Mouse (Mus musculus) retina, embryonic 14.5 days (tissue): ENCODE results near the gene Htr6.

ENCODE experiments used
- DNase-seq: peaks from one replicate; pipeline ENCODE4 v3.0.0-alpha.2; 2015; ENCODE audit warnings: low spot score

Htr6 gene

DNA sequence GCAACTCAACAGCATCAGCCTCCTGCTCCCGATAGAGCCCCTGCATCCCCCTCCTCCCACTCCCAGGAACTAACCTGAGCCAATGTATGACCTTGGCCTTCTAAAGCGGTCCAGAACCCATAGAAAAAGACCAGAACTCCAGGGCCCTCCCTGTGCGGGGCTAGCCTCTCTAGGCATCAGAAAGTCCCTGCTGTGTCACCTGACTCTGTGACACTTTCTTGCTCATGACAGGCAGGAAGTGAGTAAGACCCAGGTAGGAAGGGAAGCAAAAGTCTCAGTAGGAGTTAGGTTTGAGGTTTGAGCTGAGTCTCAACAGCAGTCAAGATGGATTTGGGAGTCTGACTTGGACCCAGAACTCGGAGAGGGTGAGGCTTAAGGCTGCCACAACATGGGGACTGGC lies 11.6 kb upstream of the Htr6 start:
- DNase-seq: no peak

DNA sequence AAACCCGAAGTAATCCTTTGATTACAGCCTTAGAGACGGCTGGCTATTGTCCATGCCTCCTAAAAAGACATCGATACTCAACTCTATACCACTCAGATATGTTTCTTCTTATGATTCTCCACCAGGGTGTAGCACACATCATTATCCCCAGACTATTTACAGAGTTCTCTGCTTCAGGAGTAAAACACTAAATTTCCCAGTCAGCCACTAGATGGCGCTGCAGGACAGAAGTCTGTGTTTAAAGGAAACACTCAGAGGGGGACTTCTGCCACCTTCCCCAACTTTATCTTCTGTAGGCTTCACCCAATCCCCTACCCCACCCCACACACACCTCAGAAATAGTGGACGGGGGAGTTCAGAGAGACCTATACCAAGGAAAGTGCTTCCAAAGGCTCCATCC lies 10.7 kb upstream of the Htr6 start:
- peak; percentile 97 for DNase-seq

GRCm38 (mm10) chr4:139085337-139085736 lies 10.0 kb upstream of the Htr6 start:
- no peak for DNase-seq

DNA sequence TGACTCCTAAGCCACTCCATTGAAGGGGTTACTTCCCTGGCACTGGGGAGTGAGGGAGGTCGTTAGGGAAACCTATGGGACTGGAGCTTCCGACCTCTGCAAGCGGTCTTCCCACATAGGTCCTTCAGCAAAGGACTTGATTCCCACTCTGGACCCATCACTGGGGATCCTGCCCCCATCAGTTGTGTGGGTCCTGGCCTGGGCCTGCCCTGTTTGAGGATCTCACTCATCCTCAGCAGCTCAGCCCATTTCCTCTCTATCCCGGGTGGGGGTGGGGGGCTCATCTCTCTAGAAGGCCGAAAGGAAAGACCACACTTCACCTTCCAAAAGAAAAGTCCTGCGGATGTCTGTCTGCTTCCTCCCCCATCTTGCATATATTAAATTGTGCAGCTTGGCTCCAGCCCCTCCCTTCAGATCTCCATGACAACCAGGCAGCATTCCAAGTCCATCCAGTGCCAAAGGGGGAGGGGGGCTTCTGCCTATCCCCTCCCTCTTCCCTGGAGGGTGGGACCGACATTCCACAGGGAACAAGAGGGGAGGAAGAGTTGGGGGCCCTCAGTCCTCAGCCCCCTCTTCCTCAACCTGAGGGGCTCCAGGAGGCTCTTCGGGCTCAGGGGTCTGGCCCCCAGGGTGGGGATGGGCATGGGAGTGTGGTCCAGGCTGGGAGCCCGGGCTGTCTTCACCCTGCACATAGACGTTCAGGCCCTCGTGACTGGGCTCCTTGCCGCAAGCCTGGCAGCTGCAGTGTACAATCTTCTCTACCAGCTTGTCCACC lies 7.6 kb upstream of the Htr6 start:
- no peak for DNase-seq

DNA sequence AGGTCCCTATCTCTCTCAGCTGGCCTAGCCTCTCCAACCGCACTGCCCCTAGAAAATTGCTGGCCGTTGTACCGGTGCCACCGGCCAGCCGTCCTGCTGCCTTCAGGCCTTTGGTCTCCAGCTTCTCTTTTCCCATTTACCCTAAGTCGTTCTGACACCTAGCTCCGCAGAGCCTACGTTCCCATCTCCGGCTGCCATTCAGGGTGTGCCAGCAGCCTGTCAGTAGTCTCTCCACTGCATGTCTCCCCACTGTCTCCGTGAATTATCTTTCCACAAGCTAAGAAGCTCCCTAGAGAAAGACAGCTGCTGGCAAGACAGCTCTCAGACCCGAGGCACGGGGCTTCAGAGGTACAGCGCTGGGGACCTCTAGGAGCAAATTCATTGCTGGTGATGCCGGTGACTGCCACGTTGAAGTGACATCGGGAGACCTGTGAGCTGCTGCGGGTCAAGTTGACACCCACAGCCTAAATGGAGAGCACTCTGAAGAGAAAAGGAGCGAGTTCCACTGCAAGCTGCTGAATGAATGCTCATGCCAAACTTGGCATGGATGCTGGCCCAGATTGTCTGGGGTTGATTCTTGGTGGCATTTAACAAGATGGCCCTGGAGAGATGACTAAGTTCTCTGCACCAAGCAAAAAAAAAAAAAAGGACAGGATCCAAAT lies 6.0 kb upstream of the Htr6 start:
- no peak for DNase-seq

GRCm38 (mm10) chr4:139080259-139080658 lies 4.9 kb upstream of the Htr6 start:
- no peak for DNase-seq

GRCm38 (mm10) chr4:139079439-139079838 lies 4.1 kb upstream of the Htr6 start:
- no peak for DNase-seq

DNA sequence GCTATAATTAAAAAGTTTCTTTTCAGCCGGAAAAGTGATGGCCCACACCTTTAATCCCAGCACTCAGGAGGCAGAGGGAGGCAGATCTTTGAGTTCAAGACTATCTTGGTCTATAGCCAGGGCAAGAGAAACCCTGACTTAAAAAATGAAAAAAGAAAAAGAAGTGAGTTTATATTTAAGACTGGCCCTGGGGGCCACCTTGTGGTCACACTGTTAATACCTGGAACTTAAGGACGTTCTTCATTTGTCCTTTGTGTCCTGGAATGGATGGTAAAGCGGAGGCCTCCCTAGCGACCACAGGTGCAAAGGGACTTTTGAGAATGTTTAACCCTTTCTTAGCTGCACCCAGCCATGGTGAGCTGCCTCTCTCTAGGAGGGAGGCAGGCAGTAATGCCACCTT lies 3.4 kb upstream of the Htr6 start:
- no peak for DNase-seq

DNA sequence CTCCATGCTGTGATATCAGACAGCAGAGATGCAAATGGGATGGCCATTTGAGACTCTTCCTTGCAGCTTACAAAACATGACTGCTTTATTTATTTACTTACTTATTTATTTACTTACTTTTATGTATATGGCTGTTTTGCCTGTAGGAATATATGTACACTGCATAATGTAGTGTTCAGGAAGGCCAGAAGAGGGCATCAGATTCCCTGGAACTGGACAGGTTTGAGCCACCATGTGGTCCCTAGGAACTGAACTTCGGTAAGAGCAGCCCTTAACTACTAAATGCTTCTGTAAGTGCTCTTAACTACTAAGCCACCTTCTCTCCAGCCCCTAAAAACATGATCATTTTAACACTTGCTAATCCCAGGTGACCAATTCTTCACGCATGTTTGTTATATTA lies 2.9 kb upstream of the Htr6 start:
- DNase-seq: peak; percentile 63

GRCm38 (mm10) chr4:139075915-139076314 lies 545 bp upstream of the Htr6 start:
- no peak for DNase-seq

GRCm38 (mm10) chr4:139074060-139074459 lies 1.3 kb downstream of the Htr6 start:
- no peak for DNase-seq

DNA sequence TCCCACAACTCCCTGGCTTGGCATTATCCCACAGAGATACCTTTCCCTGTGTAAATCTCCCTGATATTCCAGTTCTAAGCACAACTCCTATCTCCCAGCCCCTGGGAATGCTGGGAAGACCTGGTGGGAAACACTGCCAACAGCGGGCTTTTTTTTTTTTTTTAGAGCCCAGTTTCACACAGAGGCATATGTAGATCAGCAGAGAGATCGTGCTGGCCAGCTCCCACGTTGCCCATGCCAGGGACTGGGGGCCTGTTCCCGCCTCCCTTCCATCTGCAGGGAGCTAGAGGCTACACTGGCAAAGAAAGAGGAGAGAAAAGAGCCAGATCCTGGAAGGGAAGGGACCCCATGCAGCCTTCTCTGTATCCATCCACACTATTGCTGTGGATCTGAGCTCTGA lies 7.1 kb downstream of the Htr6 start:
- DNase-seq: no peak

GRCm38 (mm10) chr4:139064831-139065230 lies 10.5 kb downstream of the Htr6 start:
- no peak for DNase-seq

DNA sequence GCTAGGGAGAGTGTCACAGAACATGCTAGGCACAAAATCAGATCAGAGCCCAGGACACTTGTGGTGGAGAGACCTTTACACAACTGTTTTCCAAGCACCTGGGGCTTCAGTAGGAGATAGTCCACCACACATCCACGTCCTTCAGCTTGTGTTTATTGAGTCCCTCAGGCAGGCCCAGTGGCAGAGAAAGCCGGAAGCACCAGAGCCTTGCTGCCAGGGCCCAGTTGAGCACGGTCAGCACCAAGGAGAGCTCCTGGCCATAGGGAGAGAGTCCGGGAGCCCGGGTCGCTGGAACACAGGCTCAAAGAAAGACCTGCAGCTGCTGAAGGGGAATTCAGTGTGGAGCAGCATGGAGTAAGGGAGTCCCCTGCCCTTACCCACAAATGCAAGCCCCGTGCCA lies 15.8 kb downstream of the Htr6 start:
- DNase-seq: peak; percentile 64

- DNase-seq: no peak
These were observed 17.3 kb downstream of the Htr6 start for GRCm38 (mm10) chr4:139058029-139058428.

DNA sequence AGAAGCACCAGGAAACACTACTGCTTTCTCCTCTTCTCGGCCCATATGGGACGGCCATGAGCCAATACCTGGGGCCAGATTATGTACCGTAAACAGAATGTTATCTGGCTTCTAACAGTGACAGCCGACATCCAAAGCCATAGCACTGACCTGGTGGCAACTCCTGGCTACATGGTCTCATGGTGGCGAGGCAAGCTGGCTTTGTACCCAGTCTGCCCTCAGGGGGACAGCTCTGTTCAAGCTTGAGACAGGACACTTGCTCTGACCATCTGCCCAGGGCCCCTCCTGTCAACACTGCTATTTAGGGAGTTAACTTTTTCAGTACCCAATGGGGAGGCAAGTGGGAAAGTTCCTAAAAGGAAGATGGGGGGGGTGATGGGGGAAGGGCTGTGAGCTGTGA lies 18.1 kb downstream of the Htr6 start:
- DNase-seq: no peak

GRCm38 (mm10) chr4:139055744-139056143 lies 19.6 kb downstream of the Htr6 start:
- no peak for DNase-seq

DNA sequence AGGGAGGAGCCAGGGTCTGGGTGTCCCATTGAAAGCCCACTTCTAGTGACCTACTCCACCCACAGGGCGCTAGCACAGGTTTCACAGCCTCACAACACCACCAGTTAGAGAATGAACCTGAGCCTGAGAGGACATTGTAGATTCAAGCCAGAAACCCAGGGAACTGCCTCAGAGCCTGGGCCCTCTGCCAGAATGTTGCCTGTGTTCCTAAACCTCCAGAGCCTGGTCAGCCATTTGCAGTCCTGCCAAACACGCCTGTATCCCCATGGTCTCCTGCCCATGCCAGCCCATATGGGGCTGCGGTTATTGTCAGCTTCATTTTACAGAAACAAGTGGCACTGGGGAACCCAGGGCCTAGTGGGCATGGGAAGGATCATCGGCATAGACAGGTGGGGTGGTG lies 20.0 kb downstream of the Htr6 start:
- no peak for DNase-seq

DNA sequence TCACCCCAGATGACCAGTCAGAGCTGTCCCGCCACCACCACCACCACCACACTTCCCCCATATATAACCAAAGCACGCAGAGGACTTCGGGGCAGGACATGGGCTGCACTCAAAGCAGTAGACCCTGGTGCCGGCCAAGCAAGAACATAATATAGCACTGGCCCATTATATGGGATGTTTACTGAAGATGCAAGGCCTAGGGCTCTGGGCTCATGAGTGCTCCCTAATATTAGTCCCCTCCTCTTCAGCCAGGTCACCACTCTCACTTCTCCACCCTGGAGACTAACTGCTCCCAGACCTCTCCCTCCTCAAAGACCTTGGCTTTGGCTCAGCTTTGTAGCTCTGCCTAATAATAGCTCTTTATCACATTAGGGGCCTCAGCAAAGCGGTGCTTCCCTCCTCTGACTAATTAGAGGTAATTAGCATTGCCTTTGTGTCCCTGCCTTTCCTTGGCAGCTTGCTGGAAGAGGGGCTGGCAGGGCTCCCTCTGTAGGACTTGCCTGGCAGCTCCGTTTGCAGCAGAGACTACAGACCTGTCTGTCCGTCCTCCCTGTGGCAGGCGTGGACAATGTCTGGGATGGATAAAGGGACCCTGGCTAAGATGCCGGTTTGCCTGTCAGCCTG lies 21.0 kb downstream of the Htr6 start:
- DNase-seq: peak; percentile 64

GRCm38 (mm10) chr4:139053391-139053790 lies 22.0 kb downstream of the Htr6 start:
- no peak for DNase-seq

- DNase-seq: no peak
These were observed 22.6 kb downstream of the Htr6 start for GRCm38 (mm10) chr4:139052796-139053195.

GRCm38 (mm10) chr4:139048518-139048917 lies 26.9 kb downstream of the Htr6 start:
- no peak for DNase-seq

GRCm38 (mm10) chr4:139046354-139046753 lies 29.0 kb downstream of the Htr6 start:
- DNase-seq: no peak
